Mouse (Mus musculus) olfactory bulb, adult 2 months (tissue): ENCODE measurements around the gene Grik3. TPM values are rescaled to one million over a fixed set of nuclear protein-coding genes. Genes with fewer than 3 reads are reported as not detected.
A peak's percentile ranks its signal among the peaks of the same experiment; 100 is the strongest.

Experiments used
- H3K27ac ChIP-seq: fragments of 200-500 bp; 2 replicates; pipeline ENCODE4 v1.5.1; 2012; ENCODE audit warnings: low read depth, low read length; ENCODE audit not compliant: insufficient read depth
- H3K4me1 ChIP-seq: fragments of 200-500 bp; 2 replicates; pipeline ENCODE4 v1.6.1; 2012; ENCODE audit warnings: low read length; ENCODE audit not compliant: control insufficient read depth, insufficient read depth
- H3K4me3 ChIP-seq: fragments of 200-500 bp; 2 replicates; pipeline ENCODE4 v1.5.1; 2012; ENCODE audit warnings: mild to moderate bottlenecking, low read depth, low read length, moderate library complexity; ENCODE audit not compliant: insufficient read depth
- CTCF ChIP-seq: fragments of 200-500 bp; IDR thresholded peaks from 2 replicates; pipeline ENCODE4 v1.5.1; 2012; ENCODE audit warnings: low read depth, mild to moderate bottlenecking, low read length, moderate library complexity; ENCODE audit not compliant: insufficient read depth
- POLR2A ChIP-seq: fragments of 200-500 bp; IDR thresholded peaks from 2 replicates; pipeline ENCODE4 v1.6.1; 2012; ENCODE audit warnings: mild to moderate bottlenecking, low read depth, low read length, moderate library complexity; ENCODE audit not compliant: insufficient read depth
- WGBS: fragments of 180-500 bp; shearing (Covaris S2); methylation state at CpG from one replicate; pipeline ENCODE4 v1.1.7; 2018; 5-methylcytosine and 5-hydroxymethylcytosine counted together
- polyA plus RNA-seq: library from polyadenylated mRNA; stranded (reverse); fragments of >200 nt; gene quantifications from 2 replicates; pipeline ENCODE4 v1.2.4, GENCODE M21; 2012; ENCODE audit warnings: low replicate concordance; ENCODE audit not compliant: missing spikeins, insufficient read depth, insufficient read length

The Grik3 gene
- 45.0 TPM in 1 of 2 replicates, not detected in the other for polyA plus RNA-seq

DNA sequence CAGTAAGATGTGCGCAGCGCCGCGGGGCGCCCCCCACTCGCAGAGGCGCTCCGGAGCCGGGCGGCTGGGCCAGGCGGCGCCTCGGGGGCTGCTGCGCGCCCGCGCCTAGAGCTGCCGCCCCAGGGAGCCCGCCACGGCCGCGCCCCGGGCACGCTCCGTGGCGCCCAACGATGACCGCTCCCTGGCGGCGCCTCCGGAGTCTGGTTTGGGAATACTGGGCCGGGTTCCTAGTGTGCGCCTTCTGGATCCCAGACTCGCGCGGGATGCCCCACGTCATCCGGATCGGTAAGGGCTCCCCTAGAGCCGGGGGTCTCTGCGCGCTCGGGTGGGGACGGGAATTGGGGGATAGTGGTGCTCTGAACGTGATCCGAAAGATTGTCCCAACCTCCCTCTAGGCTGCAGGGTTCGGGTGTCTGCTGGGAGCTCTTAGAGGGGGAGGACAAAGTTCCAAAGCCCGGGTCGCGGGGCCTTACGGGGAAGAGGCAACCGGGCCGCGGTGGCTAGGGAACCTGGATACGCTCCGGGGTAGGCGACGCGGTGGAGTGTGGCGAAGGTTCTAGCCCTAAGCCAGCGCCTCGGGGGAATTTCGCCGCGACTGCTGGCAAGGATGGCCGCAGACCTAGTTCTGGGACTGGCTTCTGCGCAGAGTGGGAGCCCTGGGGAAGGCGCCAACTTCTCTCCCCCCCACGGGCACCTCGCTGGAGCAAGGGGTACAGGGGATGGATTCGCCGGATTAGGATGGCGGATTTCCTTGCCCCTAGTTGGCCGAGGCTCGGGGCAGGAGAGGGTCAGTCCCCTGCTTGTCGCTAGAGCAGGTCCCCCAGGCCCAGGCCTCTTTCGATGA lies at the start of gene Grik3:
Gene Grik3 (plus strand): TSS at position 40 of the 844 bp plus-strand sequence.
- Histone ChIP-seq H3K4me3 (peak within 1 kb of the TSS; percentile 54), H3K4me1 (peaks cover 47% of the 10 kb centered on the region), H3K27ac (peak within 1 kb of the TSS; percentile 74)
- under 1% methylated on average over 75 of the region's 77 CpGs for WGBS
- TF ChIP-seq CTCF, result no peak
- TF ChIP-seq POLR2A, result no peak

DNA sequence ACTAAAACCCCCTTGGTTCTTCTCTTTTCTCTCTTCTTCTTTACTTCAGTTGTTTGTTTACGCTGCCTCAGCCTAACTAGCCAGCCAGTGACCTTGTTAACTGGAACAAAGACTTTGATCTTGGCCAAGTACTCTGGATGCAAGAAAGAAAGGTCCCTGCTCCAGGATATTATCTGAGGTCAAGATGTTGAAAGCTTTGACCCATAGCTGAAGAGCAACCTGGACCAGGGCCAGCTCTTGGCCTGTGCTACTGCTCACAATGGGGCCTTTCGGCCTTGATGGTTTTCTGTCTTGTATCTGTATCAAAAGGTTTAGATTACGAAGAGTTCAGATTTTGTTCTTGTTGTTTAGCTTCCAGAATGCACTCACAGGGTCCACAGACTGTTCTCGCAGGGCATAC lies 48.7 kb upstream of the Grik3 start:
- TF ChIP-seq CTCF, result no peak
- no peak for TF ChIP-seq POLR2A
- H3K4me1 ChIP-seq, result peaks cover 4% of the 10 kb centered on the region; the same call in 1 of the 2 replicates
- H3K4me3 ChIP-seq, result no peak overlapping the region
- no peak overlapping the region for H3K27ac ChIP-seq
- WGBS, result 75% methylated on average over 4 of the region's 4 CpGs

GRCm38 (mm10) chr4:125444366-125444765 lies 46.1 kb upstream of the Grik3 start:
- Histone ChIP-seq H3K4me1 (no peaks in the 10 kb centered on the region), H3K4me3 (no peak overlapping the region), H3K27ac (no peak overlapping the region)
- TF ChIP-seq CTCF (no peak), POLR2A (no peak)
- 73% methylated on average over 7 of the region's 7 CpGs for WGBS

GRCm38 (mm10) chr4:125450602-125451321 lies 39.7 kb upstream of the Grik3 start:
- no peak overlapping the region for H3K27ac ChIP-seq
- WGBS, result 81% methylated on average over 7 of the region's 7 CpGs
- TF ChIP-seq POLR2A (no peak), CTCF (no peak)
- H3K4me1 ChIP-seq, result no peaks in the 10 kb centered on the region
- no peak overlapping the region for H3K4me3 ChIP-seq

GRCm38 (mm10) chr4:125451821-125452220 lies 38.7 kb upstream of the Grik3 start:
- Histone ChIP-seq H3K4me3 (no peak overlapping the region), H3K27ac (no peak overlapping the region), H3K4me1 (no peaks in the 10 kb centered on the region)
- 65% methylated on average over 6 of the region's 6 CpGs for WGBS
- TF ChIP-seq POLR2A (no peak), CTCF (no peak)

GRCm38 (mm10) chr4:125456506-125456905 lies 34.0 kb upstream of the Grik3 start:
- TF ChIP-seq CTCF, result no peak
- TF ChIP-seq POLR2A, result no peak
- Histone ChIP-seq H3K4me1 (peaks cover 21% of the 10 kb centered on the region), H3K4me3 (no peak overlapping the region), H3K27ac (no peak overlapping the region)
- WGBS, result 89% methylated on average over 5 of the region's 5 CpGs

DNA sequence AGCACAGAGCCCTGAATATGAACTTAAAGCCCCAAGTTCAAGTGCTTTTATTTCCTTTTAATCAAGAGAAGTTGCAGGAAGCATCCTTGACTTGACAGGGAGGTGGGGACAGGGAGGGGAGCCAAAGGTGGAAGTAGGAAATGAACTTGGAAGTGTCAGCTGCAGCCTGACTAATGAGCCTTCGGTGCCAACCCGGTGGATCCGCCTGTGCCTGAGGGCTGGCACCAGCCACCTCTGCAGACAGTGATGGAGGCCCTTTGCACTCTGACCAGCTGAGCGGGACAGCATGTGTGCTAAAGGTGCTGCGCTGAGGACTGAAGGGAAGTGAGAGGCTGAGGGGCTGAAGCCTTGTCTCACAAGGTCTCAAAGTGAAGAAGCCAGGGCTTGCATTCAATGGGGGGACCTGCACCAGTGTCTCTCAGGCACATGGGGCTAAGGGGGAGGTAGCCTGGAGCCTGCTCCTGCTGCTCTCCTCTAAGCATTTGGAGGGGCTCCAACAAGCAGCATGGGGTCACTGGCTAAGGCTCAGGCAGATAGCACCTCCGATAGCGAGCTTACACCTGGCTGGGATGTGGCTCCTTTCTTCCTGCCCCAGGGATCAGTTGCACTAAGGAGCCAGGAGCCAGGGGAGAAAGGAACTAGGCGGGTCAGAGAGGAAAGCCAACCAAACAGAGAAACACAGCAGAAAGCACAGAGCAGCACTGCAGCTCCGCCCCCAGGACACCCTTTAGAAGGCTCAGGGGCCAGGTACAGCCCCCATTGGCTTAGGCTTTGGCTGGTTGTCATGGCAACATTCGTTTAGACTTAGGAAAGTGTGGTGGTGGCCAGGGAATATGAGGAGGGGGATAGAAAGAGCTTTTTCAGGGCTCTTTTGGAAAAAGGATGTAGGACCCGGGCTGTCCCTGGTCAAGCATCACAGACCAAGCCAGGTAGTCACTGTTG lies 33.1 kb upstream of the Grik3 start:
- TF ChIP-seq CTCF, result no peak
- TF ChIP-seq POLR2A, result no peak
- Histone ChIP-seq H3K4me3 (no peak overlapping the region), H3K27ac (no peak overlapping the region), H3K4me1 (peaks cover 21% of the 10 kb centered on the region)
- WGBS, result 62% methylated on average over 11 of the region's 11 CpGs

- TF ChIP-seq POLR2A, result no peak
- WGBS, result 53% methylated on average over 9 of the region's 9 CpGs
- Histone ChIP-seq H3K4me3 (no peak overlapping the region), H3K27ac (no peak overlapping the region), H3K4me1 (peaks cover 21% of the 10 kb centered on the region)
Observed at GRCm38 (mm10) chr4:125459791-125460190, 30.7 kb upstream of the Grik3 start.
